Comparison of ENCODE assay signal across 9 mouse cellular contexts in genomic region chr14:25587487-25588001, GRCm38 (mm10).
A peak's percentile ranks its signal among the peaks of the same experiment; 100 is the strongest.
DNase-seq lines count a peak whose midpoint lies in the region; ATAC-seq and TF ChIP-seq lines count a peak whose summit lies in the region.
"Had no signal": no experiment of that assay in that cellular context is flagged by ENCODE, and none has a peak within 500 bp of the region (broad histone marks: within the 10 kb centered on the region; RNA-seq: fewer than 3 reads in every experiment).

No protein-coding gene starts in this region.

- peaks cover 28% of the 10 kb centered on the region for H3K36me3 ChIP-seq in intestine, postnatal 0 days (ENCODE audit: control insufficient read depth, insufficient read depth)
- H3K36me3 ChIP-seq in liver, embryonic 15.5 days (replicated peaks): peaks cover 12% of the 10 kb centered on the region; the same call in 1 of the 2 replicates
- peaks cover 12% of the 10 kb centered on the region for H3K36me3 ChIP-seq in neural tube, embryonic 13.5 days
- H3K36me3 ChIP-seq: G1E had no signal

- intact Hi-C loops in gastrocnemius, adult 2 months (cut with DNase I): no loop called here

- peak overlapping the region; percentile 9; the same call in 1 of the 2 replicates for H3K4me3 ChIP-seq in gastrocnemius, adult 2 months
- H3K4me3 ChIP-seq in bone marrow, adult 2 months (replicated peaks; ENCODE audit: control insufficient read depth, low read depth, low read length): no peak overlapping the region
- no peak overlapping the region for H3K4me3 ChIP-seq in intestine, postnatal 0 days (ENCODE audit: low read depth, low read length)
- no peak overlapping the region for H3K4me3 ChIP-seq in liver, embryonic 15.5 days (replicated peaks)
- H3K4me3 ChIP-seq in neural tube, embryonic 13.5 days: no peak overlapping the region

- H3K27me3 ChIP-seq in intestine, postnatal 0 days (replicated peaks; ENCODE audit: control insufficient read depth, insufficient read depth, low read length): no peaks in the 10 kb centered on the region
- H3K27me3 ChIP-seq in liver, embryonic 15.5 days: no peaks in the 10 kb centered on the region
- no peaks in the 10 kb centered on the region for H3K27me3 ChIP-seq in neural tube, embryonic 13.5 days

- ATAC-seq in intestine, postnatal 0 days: 0 out of 2 replicates have a peak, but pooled peaks have one; percentile 20
- 0 out of 2 replicates have a peak, but pooled peaks have one; percentile 19 for ATAC-seq in liver, embryonic 15.5 days (ENCODE audit: insufficient read depth)
- peak; percentile 67 for ATAC-seq in neural tube, embryonic 13.5 days (ENCODE audit: low read depth)

- peak; percentile 47 for DNase-seq in gastrocnemius, adult 2 months
- no peak for DNase-seq in gastrocnemius, postnatal 10 days
- DNase-seq in heart, adult 11 months: peak; percentile 98
- no peak for DNase-seq in thymus, postnatal 0 days (ENCODE audit: low spot score)

- H3K27ac ChIP-seq in gastrocnemius, adult 2 months: peak overlapping the region; percentile 77
- peak overlapping the region; percentile 63 for H3K27ac ChIP-seq in bone marrow, adult 2 months (ENCODE audit: control insufficient read depth, insufficient read depth, low read depth, low read length, poor library complexity)
- 0 out of 2 replicates have a peak overlapping the region, but pooled peaks have one; percentile 24 for H3K27ac ChIP-seq in intestine, postnatal 0 days (ENCODE audit: low read depth, low read length)
- peak overlapping the region; percentile 41; the same call in 1 of the 2 replicates for H3K27ac ChIP-seq in liver, embryonic 15.5 days (replicated peaks)
- peak overlapping the region; percentile 99 for H3K27ac ChIP-seq in neural tube, embryonic 13.5 days (replicated peaks)

- no peak for TF ChIP-seq POLR2A in bone marrow, adult 2 months (IDR thresholded peaks at IDR 0.05; ENCODE audit: borderline replicate concordance, control insufficient read depth, low read depth, low read length)

- WGBS in bone marrow, adult 2 months: 29% methylated on average over 6 of the region's 6 CpGs
- 14% methylated on average over 6 of the region's 6 CpGs for WGBS in intestine, postnatal 0 days
- WGBS in liver, embryonic 15.5 days (ENCODE audit: insufficient replicate concordance): 24% methylated on average over 6 of the region's 6 CpGs
- WGBS in neural tube, embryonic 13.5 days: 5% methylated on average over 6 of the region's 6 CpGs

- H3K4me1 ChIP-seq in bone marrow, adult 2 months (ENCODE audit: control insufficient read depth, insufficient read depth, low read length): peaks cover 11% of the 10 kb centered on the region
- peaks cover 11% of the 10 kb centered on the region for H3K4me1 ChIP-seq in intestine, postnatal 0 days (replicated peaks; ENCODE audit: control insufficient read depth, insufficient read depth, low read length)
- peaks cover 38% of the 10 kb centered on the region for H3K4me1 ChIP-seq in liver, embryonic 15.5 days (replicated peaks)
- H3K4me1 ChIP-seq in neural tube, embryonic 13.5 days (replicated peaks): peaks cover 92% of the 10 kb centered on the region

- TF ChIP-seq CTCF in gastrocnemius, adult 2 months (IDR thresholded peaks at IDR 0.05): no peak
- no peak for TF ChIP-seq CTCF in bone marrow, adult 2 months (IDR thresholded peaks at IDR 0.05; ENCODE audit: control insufficient read depth, insufficient read depth, low read length)
- TF ChIP-seq CTCF in intestine, postnatal 0 days (IDR thresholded peaks at IDR 0.05; ENCODE audit: low read depth): no peak

- H3K9me3 ChIP-seq in intestine, postnatal 0 days (ENCODE audit: control insufficient read depth): no peaks in the 10 kb centered on the region
- no peaks in the 10 kb centered on the region for H3K9me3 ChIP-seq in liver, embryonic 15.5 days (replicated peaks)
- H3K9me3 ChIP-seq in neural tube, embryonic 13.5 days: no peaks in the 10 kb centered on the region

- no peak overlapping the region for H3K9ac ChIP-seq in intestine, postnatal 0 days (ENCODE audit: low read depth, low read length)
- H3K9ac ChIP-seq in liver, embryonic 15.5 days: no peak overlapping the region
- peak overlapping the region; percentile 67 for H3K9ac ChIP-seq in neural tube, embryonic 13.5 days

- H3K4me2 ChIP-seq in intestine, postnatal 0 days (replicated peaks; ENCODE audit: low read depth): no peak overlapping the region
- H3K4me2 ChIP-seq in liver, embryonic 15.5 days: no peak overlapping the region
- H3K4me2 ChIP-seq in neural tube, embryonic 13.5 days: peak overlapping the region; percentile 40

Comparison
In these comparisons a context has a peak if more than half of its experiments do, and no peak if none do; other contexts are left out.
1. DNase-seq: peak in gastrocnemius, adult 2 months (single experiment) and heart, adult 11 months (single experiment); none in gastrocnemius, postnatal 10 days (single experiment) and thymus, postnatal 0 days (single experiment).
2. H3K27ac ChIP-seq: peak in every context shown above with its lines; median percentile 99 in neural tube, embryonic 13.5 days; 77 in gastrocnemius, adult 2 months; 63 in bone marrow, adult 2 months; 41 in liver, embryonic 15.5 days; 24 in intestine, postnatal 0 days.
3. Peak in every context shown above with its lines, with median percentiles within 50 percentile points of each other: ATAC-seq.